Mouse (Mus musculus) retina, adult 2 months (tissue): ENCODE results near the gene Kdm1a.

Experiments
- DNase-seq: peaks from one replicate; pipeline ENCODE4 v3.0.0-alpha.2; 2012; ENCODE audit warnings: low read depth, low spot score

Gene Kdm1a

GRCm38 (mm10) chr4:136602018-136602554 lies 437 bp downstream of the Kdm1a start:
- DNase-seq, result peak; percentile 18

- DNase-seq, result peak; percentile 49
Observed at GRCm38 (mm10) chr4:136601476-136601875, 1.0 kb downstream of the Kdm1a start.

GRCm38 (mm10) chr4:136600536-136600935 lies 2.0 kb downstream of the Kdm1a start:
- DNase-seq, result no peak

GRCm38 (mm10) chr4:136599869-136600268 lies 2.7 kb downstream of the Kdm1a start:
- no peak for DNase-seq

- DNase-seq, result no peak
Observed at GRCm38 (mm10) chr4:136598268-136598876, 4.2 kb downstream of the Kdm1a start.

- DNase-seq, result no peak
Observed at GRCm38 (mm10) chr4:136595221-136595620, 7.3 kb downstream of the Kdm1a start.

GRCm38 (mm10) chr4:136594006-136594405 lies 8.5 kb downstream of the Kdm1a start:
- DNase-seq, result no peak

- DNase-seq, result no peak
Observed at GRCm38 (mm10) chr4:136592111-136592510, 10.4 kb downstream of the Kdm1a start.

GRCm38 (mm10) chr4:136588003-136588402 lies 14.5 kb downstream of the Kdm1a start:
- DNase-seq, result no peak

- no peak for DNase-seq
Observed at GRCm38 (mm10) chr4:136587221-136587827, 15.2 kb downstream of the Kdm1a start.

- DNase-seq, result no peak
Observed at GRCm38 (mm10) chr4:136581885-136582284, 20.6 kb downstream of the Kdm1a start.

- no peak for DNase-seq
Observed at GRCm38 (mm10) chr4:136569998-136570397, 32.5 kb downstream of the Kdm1a start.

GRCm38 (mm10) chr4:136568629-136569028 lies 33.9 kb downstream of the Kdm1a start:
- DNase-seq, result no peak

GRCm38 (mm10) chr4:136562755-136563154 lies 39.8 kb downstream of the Kdm1a start:
- DNase-seq, result no peak

- DNase-seq, result no peak
Observed at GRCm38 (mm10) chr4:136560270-136560991, 42.1 kb downstream of the Kdm1a start.

- no peak for DNase-seq
Observed at GRCm38 (mm10) chr4:136559690-136560089, 42.8 kb downstream of the Kdm1a start.

- DNase-seq, result no peak
Observed at GRCm38 (mm10) chr4:136557638-136558037, 44.9 kb downstream of the Kdm1a start.

- DNase-seq, result no peak
Observed at GRCm38 (mm10) chr4:136553108-136553507, 49.4 kb downstream of the Kdm1a start.

- no peak for DNase-seq
Observed at GRCm38 (mm10) chr4:136548381-136548801, 54.1 kb downstream of the Kdm1a start.

GRCm38 (mm10) chr4:136547721-136548120 lies 54.8 kb downstream of the Kdm1a start:
- no peak for DNase-seq

- no peak for DNase-seq
Observed at GRCm38 (mm10) chr4:136546279-136547045, 56.1 kb downstream of the Kdm1a start.

- DNase-seq, result no peak
Observed at GRCm38 (mm10) chr4:136545151-136545550, 57.4 kb downstream of the Kdm1a start.
